Mouse (Mus musculus): ENCODE data around the gene Exoc6b.

The Exoc6b gene

GRCm38 (mm10) chr6:84892926-84893772 lies 176.2 kb downstream of the Exoc6b start:
- in situ Hi-C loops (cut with MboI; ENCODE audit: unreplicated experiment in 2 of 2), result no loop called here

- in situ Hi-C loops (cut with MboI; ENCODE audit: unreplicated experiment in 2 of 2), result no loop called here
These were observed 182.8 kb downstream of the Exoc6b start for GRCm38 (mm10) chr6:84886551-84886950.

GRCm38 (mm10) chr6:84885080-84885479 lies 184.2 kb downstream of the Exoc6b start:
- in situ Hi-C loops (cut with MboI; ENCODE audit: unreplicated experiment in 2 of 2), result no loop called here

GRCm38 (mm10) chr6:84883720-84884119 lies 185.6 kb downstream of the Exoc6b start:
- in situ Hi-C loops (cut with MboI; ENCODE audit: unreplicated experiment in 2 of 2), result no loop called here

GRCm38 (mm10) chr6:84882663-84883517 lies 186.4 kb downstream of the Exoc6b start:
- in situ Hi-C loops (cut with MboI; ENCODE audit: unreplicated experiment in 2 of 2), result no loop called here

GRCm38 (mm10) chr6:84875869-84876268 lies 193.4 kb downstream of the Exoc6b start:
- in situ Hi-C loops (cut with MboI; ENCODE audit: unreplicated experiment in 2 of 2), result no loop called here

GRCm38 (mm10) chr6:84867114-84867513 lies 202.2 kb downstream of the Exoc6b start:
- in situ Hi-C loops (cut with MboI; ENCODE audit: unreplicated experiment in 2 of 2), result no loop called here

- in situ Hi-C loops (cut with MboI; ENCODE audit: unreplicated experiment in 2 of 2), result no loop called here
These were observed 204.7 kb downstream of the Exoc6b start for GRCm38 (mm10) chr6:84864625-84865024.

- in situ Hi-C loops (cut with MboI; ENCODE audit: unreplicated experiment in 2 of 2), result no loop called here
These were observed 205.4 kb downstream of the Exoc6b start for GRCm38 (mm10) chr6:84863816-84864375.

GRCm38 (mm10) chr6:84845665-84846064 lies 223.6 kb downstream of the Exoc6b start:
- in situ Hi-C loops (cut with MboI; ENCODE audit: unreplicated experiment in 2 of 2), result no loop called here

GRCm38 (mm10) chr6:84841138-84841537 lies 228.2 kb downstream of the Exoc6b start:
- in situ Hi-C loops (cut with MboI; ENCODE audit: unreplicated experiment in 2 of 2), result no loop called here

GRCm38 (mm10) chr6:84807546-84807945 lies 261.8 kb downstream of the Exoc6b start:
- in situ Hi-C loops (cut with MboI; ENCODE audit: unreplicated experiment in 2 of 2), result no loop called here

GRCm38 (mm10) chr6:84806132-84806730 lies 263.1 kb downstream of the Exoc6b start:
- in situ Hi-C loops (cut with MboI; ENCODE audit: unreplicated experiment in 2 of 2), result no loop called here

GRCm38 (mm10) chr6:84798736-84799135 lies 270.6 kb downstream of the Exoc6b start:
- in situ Hi-C loops (cut with MboI; ENCODE audit: unreplicated experiment in 2 of 2), result no loop called here

- in situ Hi-C loops (cut with MboI; ENCODE audit: unreplicated experiment in 2 of 2), result no loop called here
These were observed 285.3 kb downstream of the Exoc6b start for GRCm38 (mm10) chr6:84783994-84784393.

GRCm38 (mm10) chr6:84779987-84780386 lies 289.3 kb downstream of the Exoc6b start:
- in situ Hi-C loops (cut with MboI; ENCODE audit: unreplicated experiment in 2 of 2), result no loop called here

GRCm38 (mm10) chr6:84778970-84779369 lies 290.3 kb downstream of the Exoc6b start:
- in situ Hi-C loops (cut with MboI; ENCODE audit: unreplicated experiment in 2 of 2), result no loop called here

- in situ Hi-C loops (cut with MboI; ENCODE audit: unreplicated experiment in 2 of 2), result no loop called here
These were observed 293.4 kb downstream of the Exoc6b start for GRCm38 (mm10) chr6:84775908-84776307.

- in situ Hi-C loops (cut with MboI; ENCODE audit: unreplicated experiment in 2 of 2), result no loop called here
These were observed 314.0 kb downstream of the Exoc6b start for GRCm38 (mm10) chr6:84755266-84755665.

- in situ Hi-C loops (cut with MboI; ENCODE audit: unreplicated experiment in 2 of 2), result no loop called here
These were observed 316.4 kb downstream of the Exoc6b start for GRCm38 (mm10) chr6:84752806-84753420.
